Mouse (Mus musculus) E14TG2a.4 (cell line): Measurements from ENCODE around the gene Flt1.
A peak's percentile ranks its signal among the peaks of the same experiment; 100 is the strongest.

ENCODE experiments used
- H3K27me3 ChIP-seq: 2 replicates; pipeline ENCODE4 v1.6.1; 2014; ENCODE audit warnings: low read length, control low read depth; ENCODE audit not compliant: insufficient read depth
- H3K36me3 ChIP-seq: 2 replicates; pipeline ENCODE4 v1.6.1; 2014; ENCODE audit warnings: low read length, control low read depth; ENCODE audit not compliant: insufficient read depth
- H3K4me1 ChIP-seq: replicated peaks from 2 replicates; pipeline ENCODE4 v1.6.1; 2014; ENCODE audit warnings: low read depth, low read length, control low read depth
- H3K4me3 ChIP-seq: replicated peaks from 2 replicates; pipeline ENCODE4 v1.5.1; 2014; ENCODE audit warnings: mild to moderate bottlenecking, low read length
- H3K9me3 ChIP-seq: 2 replicates; pipeline ENCODE4 v1.6.1; 2014; ENCODE audit warnings: low read length, control low read depth
- CTCF ChIP-seq: conservative IDR thresholded peaks from 2 replicates; pipeline ENCODE4 v1.5.1; 2014; ENCODE audit warnings: low read length
- NANOG ChIP-seq: IDR thresholded peaks from 2 replicates; pipeline ENCODE4 v1.6.1; 2014; ENCODE audit warnings: borderline replicate concordance, low read length, mixed read lengths
- POU5F1 ChIP-seq: IDR thresholded peaks from 2 replicates; pipeline ENCODE4 v1.6.1; 2014; ENCODE audit warnings: low read length, borderline replicate concordance

Gene Flt1

DNA sequence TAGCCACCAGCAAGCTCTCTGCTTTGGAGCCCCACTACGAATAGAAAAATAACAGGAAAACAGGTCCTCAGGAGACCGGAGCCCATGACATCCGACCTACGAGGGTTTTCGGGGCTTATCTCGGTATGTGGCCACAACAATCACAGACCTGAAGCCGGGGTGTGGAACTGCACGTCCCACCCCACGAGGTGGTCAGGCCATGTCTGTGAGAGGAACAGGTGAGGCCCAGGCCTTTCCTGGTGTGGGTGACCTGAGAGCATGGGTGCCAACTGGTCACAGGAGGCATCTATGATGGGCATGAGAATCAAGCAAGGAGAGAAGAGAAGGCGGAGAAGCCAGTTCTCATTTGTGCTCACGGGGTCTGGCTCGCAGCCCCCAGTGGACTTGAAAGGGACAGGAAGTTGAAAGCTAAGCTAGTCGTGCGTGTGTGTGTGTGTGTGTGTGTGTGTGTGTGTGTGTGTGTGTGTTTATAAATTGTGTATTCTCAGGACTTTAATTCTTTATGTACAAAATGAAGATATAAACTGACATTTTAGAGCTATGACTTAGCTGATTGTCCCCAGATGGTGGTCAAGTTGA lies 79.4 kb downstream of the Flt1 start:
- TF ChIP-seq CTCF (no peak), POU5F1 (no peak), NANOG (no peak)
- Histone ChIP-seq H3K36me3 (no peaks in the 10 kb centered on the region), H3K9me3 (no peaks in the 10 kb centered on the region), H3K27me3 (no peaks in the 10 kb centered on the region; the same call in 1 of the 2 replicates), H3K4me1 (0 out of 2 replicates have a peak, but pooled peaks cover 4% of the 10 kb centered on the region), H3K4me3 (no peak overlapping the region)

GRCm38 (mm10) chr5:147645001-147645645 lies 80.7 kb downstream of the Flt1 start:
- Histone ChIP-seq H3K27me3 (no peaks in the 10 kb centered on the region; the same call in 1 of the 2 replicates), H3K4me3 (no peak overlapping the region), H3K9me3 (no peaks in the 10 kb centered on the region), H3K4me1 (no peaks in the 10 kb centered on the region), H3K36me3 (no peaks in the 10 kb centered on the region)
- TF ChIP-seq CTCF (no peak), NANOG (no peak), POU5F1 (no peak)

DNA sequence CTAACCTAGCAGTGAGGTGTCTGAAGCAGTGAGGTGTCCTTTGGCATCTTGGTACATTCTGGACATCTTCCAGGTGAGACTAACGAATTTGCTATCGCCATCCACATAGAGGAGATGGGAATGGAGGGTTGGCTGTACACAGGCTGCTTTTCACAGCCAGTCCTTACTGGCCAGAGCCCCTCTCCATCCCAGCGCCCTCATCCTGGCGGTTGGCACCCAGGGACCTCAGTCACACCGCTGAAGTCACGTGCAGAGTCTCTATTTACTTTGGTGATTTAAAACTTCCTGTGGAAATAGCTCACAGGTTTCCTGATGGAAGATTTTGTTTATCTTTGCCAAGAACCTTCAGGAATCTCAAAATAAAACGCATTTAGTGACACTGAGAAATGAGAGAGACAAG lies 84.4 kb downstream of the Flt1 start:
- Histone ChIP-seq H3K9me3 (no peaks in the 10 kb centered on the region), H3K36me3 (no peaks in the 10 kb centered on the region), H3K27me3 (no peaks in the 10 kb centered on the region; the same call in 1 of the 2 replicates), H3K4me1 (no peaks in the 10 kb centered on the region), H3K4me3 (no peak overlapping the region)
- TF ChIP-seq CTCF = no peak
- no peak for TF ChIP-seq NANOG
- no peak for TF ChIP-seq POU5F1

GRCm38 (mm10) chr5:147639940-147640339 lies 85.9 kb downstream of the Flt1 start:
- H3K36me3 ChIP-seq = no peaks in the 10 kb centered on the region
- H3K4me1 ChIP-seq = no peaks in the 10 kb centered on the region
- TF ChIP-seq NANOG = no peak
- TF ChIP-seq POU5F1 = no peak
- TF ChIP-seq CTCF = no peak
- no peaks in the 10 kb centered on the region for H3K9me3 ChIP-seq
- no peak overlapping the region for H3K4me3 ChIP-seq
- H3K27me3 ChIP-seq = no peaks in the 10 kb centered on the region

GRCm38 (mm10) chr5:147636676-147637075 lies 89.1 kb downstream of the Flt1 start:
- TF ChIP-seq POU5F1 = no peak
- TF ChIP-seq NANOG = no peak
- TF ChIP-seq CTCF = no peak

GRCm38 (mm10) chr5:147635883-147636282 lies 89.9 kb downstream of the Flt1 start:
- peaks cover 5% of the 10 kb centered on the region; the same call in 1 of the 2 replicates for H3K4me1 ChIP-seq
- no peak overlapping the region for H3K4me3 ChIP-seq
- H3K9me3 ChIP-seq = no peaks in the 10 kb centered on the region
- no peaks in the 10 kb centered on the region for H3K36me3 ChIP-seq
- no peaks in the 10 kb centered on the region for H3K27me3 ChIP-seq
- TF ChIP-seq CTCF (no peak), POU5F1 (no peak), NANOG (no peak)

More at GRCm38 (mm10) chr5:147636676-147637075, 89.1 kb downstream of the Flt1 start:
- Histone ChIP-seq H3K4me1 (peaks cover 5% of the 10 kb centered on the region; the same call in 1 of the 2 replicates), H3K36me3 (no peaks in the 10 kb centered on the region), H3K9me3 (no peaks in the 10 kb centered on the region), H3K27me3 (no peaks in the 10 kb centered on the region), H3K4me3 (no peak overlapping the region)

GRCm38 (mm10) chr5:147634016-147634415 lies 91.8 kb downstream of the Flt1 start:
- Histone ChIP-seq H3K36me3 (no peaks in the 10 kb centered on the region), H3K4me3 (peak overlapping the region; percentile 61), H3K27me3 (no peaks in the 10 kb centered on the region), H3K4me1 (peaks cover 5% of the 10 kb centered on the region; the same call in 1 of the 2 replicates), H3K9me3 (no peaks in the 10 kb centered on the region)
- TF ChIP-seq NANOG (no peak), POU5F1 (no peak), CTCF (no peak)

GRCm38 (mm10) chr5:147632716-147633115 lies 93.1 kb downstream of the Flt1 start:
- no peak overlapping the region for H3K4me3 ChIP-seq
- no peaks in the 10 kb centered on the region for H3K9me3 ChIP-seq
- H3K4me1 ChIP-seq = peaks cover 5% of the 10 kb centered on the region; the same call in 1 of the 2 replicates
- no peaks in the 10 kb centered on the region for H3K27me3 ChIP-seq
- no peak for TF ChIP-seq POU5F1
- no peak for TF ChIP-seq NANOG
- no peak for TF ChIP-seq CTCF
- H3K36me3 ChIP-seq = no peaks in the 10 kb centered on the region
